Mouse (Mus musculus) MEL (cell line): ENCODE results near the gene Smap1. TPM values are rescaled to one million over a fixed set of nuclear protein-coding genes. Genes with fewer than 3 reads are reported as not detected.

Experiments used
- DNase-seq: peaks from one replicate; pipeline ENCODE4 v3.0.0; 2011; ENCODE audit warnings: low read depth, low spot score
- H3K27ac ChIP-seq: 2 replicates; pipeline ENCODE4 v1.5.1; 2012; ENCODE audit warnings: low read depth, mild to moderate bottlenecking, control low read depth, low read length, moderate library complexity; ENCODE audit not compliant: control insufficient read depth
- H3K27me3 ChIP-seq, 2 experiments: fragments of 150-350 bp in 1 of 2; sonication (generic) in 1 of 2; 2 replicates each; pipeline ENCODE4 v1.6.1; 2012; ENCODE audit warnings: low read length in 2 of 2, mild to moderate bottlenecking in 2 of 2, improper control_type of control experiment in 1 of 2, moderate library complexity in 1 of 2; ENCODE audit not compliant: insufficient read depth in 2 of 2, control insufficient read depth in 1 of 2
- H3K36me3 ChIP-seq, 2 experiments: 2 replicates each; pipeline ENCODE4 v1.6.1; 2012 to 2014; ENCODE audit warnings: low read length in 2 of 2, improper control_type of control experiment in 1 of 2, inconsistent platforms in 1 of 2, mild to moderate bottlenecking in 1 of 2; ENCODE audit not compliant: insufficient read depth in 2 of 2, control insufficient read depth in 1 of 2
- H3K4me1 ChIP-seq, 2 experiments: fragments of 150-350 bp in 1 of 2; sonication (generic) in 1 of 2; 2 replicates each; pipeline ENCODE4 v1.6.1; 2012; ENCODE audit warnings: low read length in 2 of 2, improper control_type of control experiment in 1 of 2, mild to moderate bottlenecking in 1 of 2; ENCODE audit not compliant: insufficient read depth in 2 of 2, control insufficient read depth in 1 of 2
- H3K4me3 ChIP-seq, 2 experiments: fragments of 150-350 bp in 1 of 2; sonication (generic) in 1 of 2; 2 replicates each; pipeline ENCODE4 v1.5.1; 2012; ENCODE audit warnings: low read depth in 2 of 2, low read length in 2 of 2, mild to moderate bottlenecking in 2 of 2, moderate library complexity in 2 of 2, control low read depth in 1 of 2, improper control_type of control experiment in 1 of 2; ENCODE audit not compliant: control insufficient read depth in 1 of 2, insufficient read depth in 1 of 2
- H3K79me2 ChIP-seq: 2 replicates; pipeline ENCODE4 v1.6.1; 2012; ENCODE audit warnings: mild to moderate bottlenecking, low read length, moderate library complexity; ENCODE audit not compliant: control insufficient read depth, poor library complexity, insufficient read depth
- H3K9ac ChIP-seq: 2 replicates; pipeline ENCODE4 v1.6.1; 2012; ENCODE audit warnings: low read depth, mild to moderate bottlenecking, control low read depth, low read length, moderate library complexity; ENCODE audit not compliant: control insufficient read depth, poor library complexity, severe bottlenecking
- H3K9me3 ChIP-seq: fragments of 150-350 bp; sonication (generic); replicated peaks from 2 replicates; pipeline ENCODE4 v1.6.1; 2012; ENCODE audit warnings: mild to moderate bottlenecking, low read length, improper control_type of control experiment, moderate library complexity; ENCODE audit not compliant: insufficient read depth
- CHD2 ChIP-seq: IDR thresholded peaks from 2 replicates; pipeline ENCODE4 v1.6.1; 2011; ENCODE audit warnings: low read length, improper control_type of control experiment
- CTCF ChIP-seq, 3 experiments: IDR thresholded peaks in 2 of 3; conservative IDR thresholded peaks in 1 of 3; 2 replicates each; pipeline ENCODE4 v1.5.1; 2011 to 2012; ENCODE audit warnings: low read length in 3 of 3, low read depth in 2 of 3, mild to moderate bottlenecking in 2 of 3, improper control_type of control experiment in 1 of 3, inconsistent platforms in 1 of 3, mixed read lengths in 1 of 3, moderate library complexity in 1 of 3; ENCODE audit not compliant: control insufficient read depth in 1 of 3, insufficient read depth in 1 of 3, poor library complexity in 1 of 3, severe bottlenecking in 1 of 3
- E2F4 ChIP-seq: IDR thresholded peaks from 2 replicates; pipeline ENCODE4 v1.6.1; 2011; ENCODE audit warnings: low read depth, low read length, improper control_type of control experiment, borderline replicate concordance
- ETS1 ChIP-seq: IDR thresholded peaks from 2 replicates; pipeline ENCODE4 v1.6.1; 2012; ENCODE audit warnings: low read depth, mild to moderate bottlenecking, inconsistent platforms, low read length, improper control_type of control experiment, moderate library complexity
- GABPA ChIP-seq: IDR thresholded peaks from 2 replicates; pipeline ENCODE4 v1.6.1; 2012; ENCODE audit warnings: low read depth, mild to moderate bottlenecking, inconsistent platforms, low read length, improper control_type of control experiment, moderate library complexity
- GATA1 ChIP-seq: IDR thresholded peaks from 2 replicates; pipeline ENCODE4 v1.6.1; 2011; ENCODE audit warnings: low read depth, low read length, improper control_type of control experiment
- HCFC1 ChIP-seq: IDR thresholded peaks from 2 replicates; pipeline ENCODE4 v1.6.1; 2012; ENCODE audit warnings: low read depth, mild to moderate bottlenecking, inconsistent platforms, low read length, improper control_type of control experiment, moderate library complexity
- KAT2A ChIP-seq: conservative IDR thresholded peaks from 2 replicates; pipeline ENCODE4 v1.6.1; 2012; ENCODE audit warnings: low read depth, low read length, improper control_type of control experiment, inconsistent platforms
- MAX ChIP-seq: IDR thresholded peaks from 2 replicates; pipeline ENCODE4 v1.6.1; 2011; ENCODE audit warnings: low read length, improper control_type of control experiment
- MAZ ChIP-seq: IDR thresholded peaks from 2 replicates; pipeline ENCODE4 v1.6.1; 2012; ENCODE audit warnings: low read depth, mild to moderate bottlenecking, inconsistent platforms, low read length, improper control_type of control experiment
- MEF2A ChIP-seq: IDR thresholded peaks from 2 replicates; pipeline ENCODE4 v1.6.1; 2014; ENCODE audit warnings: low read depth, mild to moderate bottlenecking, inconsistent platforms, low read length, improper control_type of control experiment; ENCODE audit not compliant: poor library complexity, insufficient replicate concordance, severe bottlenecking; ENCODE audit errors: extremely low read depth
- MXI1 ChIP-seq: IDR thresholded peaks from 2 replicates; pipeline ENCODE4 v1.6.1; 2011; ENCODE audit warnings: mild to moderate bottlenecking, low read depth, low read length, improper control_type of control experiment
- NELFE ChIP-seq: IDR thresholded peaks from 2 replicates; pipeline ENCODE4 v1.6.1; 2011; ENCODE audit warnings: low read depth, low read length, improper control_type of control experiment
- NRF1 ChIP-seq: IDR thresholded peaks from 2 replicates; pipeline ENCODE4 v1.6.1; 2014; ENCODE audit warnings: low read depth, mild to moderate bottlenecking, inconsistent platforms, low read length, improper control_type of control experiment, moderate library complexity; ENCODE audit not compliant: poor library complexity, insufficient read depth, severe bottlenecking
- POLR2AphosphoS5 ChIP-seq: IDR thresholded peaks from 2 replicates; pipeline ENCODE4 v1.6.1; 2012; ENCODE audit warnings: low read depth, borderline replicate concordance, mild to moderate bottlenecking, inconsistent platforms, low read length, moderate library complexity, mixed read lengths
- RAD21 ChIP-seq: IDR thresholded peaks from 2 replicates; pipeline ENCODE4 v1.6.1; 2011; ENCODE audit warnings: mild to moderate bottlenecking, low read depth, low read length, improper control_type of control experiment
- SMC3 ChIP-seq: IDR thresholded peaks from 2 replicates; pipeline ENCODE4 v1.6.1; 2011; ENCODE audit warnings: low read depth, low read length, improper control_type of control experiment
- TAL1 ChIP-seq: IDR thresholded peaks from 2 replicates; pipeline ENCODE4 v1.6.1; 2012; ENCODE audit warnings: mild to moderate bottlenecking, inconsistent platforms, low read length, moderate library complexity, mixed read lengths
- TBP ChIP-seq: IDR thresholded peaks from 2 replicates; pipeline ENCODE4 v1.8.0; 2011; ENCODE audit warnings: low read depth, low read length, improper control_type of control experiment
- USF1 ChIP-seq: IDR thresholded peaks from 2 replicates; pipeline ENCODE4 v1.6.1; 2014; ENCODE audit warnings: low read depth, mild to moderate bottlenecking, inconsistent platforms, low read length, improper control_type of control experiment, moderate library complexity
- USF2 ChIP-seq, 2 experiments: IDR thresholded peaks; 2 replicates each; pipeline ENCODE4 v1.6.1; 2011 to 2012; ENCODE audit warnings: improper control_type of control experiment in 2 of 2, low read length in 2 of 2, borderline replicate concordance in 1 of 2, inconsistent platforms in 1 of 2, low read depth in 1 of 2, mild to moderate bottlenecking in 1 of 2; ENCODE audit not compliant: insufficient read depth in 1 of 2
- ZC3H11A ChIP-seq: IDR thresholded peaks from 2 replicates; pipeline ENCODE4 v1.6.1; 2012; ENCODE audit warnings: low read depth, mild to moderate bottlenecking, inconsistent platforms, low read length, improper control_type of control experiment
- ZKSCAN1 ChIP-seq: IDR thresholded peaks from 2 replicates; pipeline ENCODE4 v1.6.1; 2012; ENCODE audit warnings: low read depth, mild to moderate bottlenecking, inconsistent platforms, low read length, improper control_type of control experiment, moderate library complexity
- ZNF384 ChIP-seq: IDR thresholded peaks from 2 replicates; pipeline ENCODE4 v1.6.1; 2012; ENCODE audit warnings: low read depth, mild to moderate bottlenecking, inconsistent platforms, low read length, improper control_type of control experiment
- polyA plus RNA-seq, 2 experiments: library from polyadenylated mRNA; stranded (reverse) in 1 of 2; unstranded in 1 of 2; fragments of >175 nt in 1 of 2; fragments of >200 nt in 1 of 2; gene quantifications; 2 replicates each; pipeline versions ENCODE4 v1.2.1 to v1.2.4; 2012; ENCODE audit warnings: low replicate concordance in 2 of 2, low read depth in 1 of 2; ENCODE audit not compliant: insufficient read length in 2 of 2, insufficient read depth in 1 of 2, missing spikeins in 1 of 2
- total RNA-seq: library from RNA; depleted of rRNA; stranded (reverse); fragments of 300-350 nt; gene quantifications from 2 replicates; pipeline ENCODE4 v1.2.3, GENCODE M21; 2012

The Smap1 gene
- total and polyA plus RNA-seq, 3 experiments, result 27.2 to 128 (median 86.4) TPM

DNA sequence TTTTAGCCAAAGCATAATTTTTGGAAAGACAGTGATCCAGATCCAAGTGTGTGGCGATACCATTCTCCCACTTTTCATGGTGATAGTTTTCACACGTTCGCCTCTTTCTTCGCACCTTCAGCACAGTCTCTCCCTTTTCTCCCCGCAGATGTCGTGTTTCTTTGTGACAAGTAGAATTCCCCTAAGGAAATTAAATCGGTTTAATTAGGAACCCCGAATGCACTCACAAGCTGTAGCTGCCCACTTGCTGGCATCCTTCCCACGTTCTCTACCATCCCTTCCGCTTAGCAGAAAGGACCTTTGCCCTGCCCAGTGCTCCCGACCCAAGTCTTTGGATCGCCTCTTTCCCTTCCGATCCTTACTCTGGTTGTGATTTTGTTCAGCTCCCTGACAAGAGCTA is 31.8 kb upstream of the Smap1 start:
- Histone ChIP-seq H3K9me3 (no peaks in the 10 kb centered on the region), H3K79me2 (no peaks in the 10 kb centered on the region), H3K4me1 (no peaks in the 10 kb centered on the region), H3K27me3 (no peaks in the 10 kb centered on the region), H3K27ac (no peak overlapping the region), H3K9ac (no peak overlapping the region), H3K36me3 (no peaks in the 10 kb centered on the region), H3K4me3 (no peak overlapping the region)
- no peak for TF ChIP-seq ZNF384
- no peak for TF ChIP-seq USF2 (IDR thresholded peaks at IDR 0.05; ENCODE audit: borderline replicate concordance in 1 of 2, insufficient read depth in 1 of 2, low read depth in 1 of 2, low read length in 2 of 2)
- no peak for TF ChIP-seq GATA1
- TF ChIP-seq NELFE, result no peak
- no peak for TF ChIP-seq ETS1
- TF ChIP-seq POLR2AphosphoS5, result no peak
- no peak for TF ChIP-seq ZKSCAN1
- TF ChIP-seq TAL1, result no peak
- no peak for TF ChIP-seq MAZ
- TF ChIP-seq GABPA, result no peak
- no peak for TF ChIP-seq MAX
- no peak for TF ChIP-seq E2F4
- DNase-seq, result no peak

DNA sequence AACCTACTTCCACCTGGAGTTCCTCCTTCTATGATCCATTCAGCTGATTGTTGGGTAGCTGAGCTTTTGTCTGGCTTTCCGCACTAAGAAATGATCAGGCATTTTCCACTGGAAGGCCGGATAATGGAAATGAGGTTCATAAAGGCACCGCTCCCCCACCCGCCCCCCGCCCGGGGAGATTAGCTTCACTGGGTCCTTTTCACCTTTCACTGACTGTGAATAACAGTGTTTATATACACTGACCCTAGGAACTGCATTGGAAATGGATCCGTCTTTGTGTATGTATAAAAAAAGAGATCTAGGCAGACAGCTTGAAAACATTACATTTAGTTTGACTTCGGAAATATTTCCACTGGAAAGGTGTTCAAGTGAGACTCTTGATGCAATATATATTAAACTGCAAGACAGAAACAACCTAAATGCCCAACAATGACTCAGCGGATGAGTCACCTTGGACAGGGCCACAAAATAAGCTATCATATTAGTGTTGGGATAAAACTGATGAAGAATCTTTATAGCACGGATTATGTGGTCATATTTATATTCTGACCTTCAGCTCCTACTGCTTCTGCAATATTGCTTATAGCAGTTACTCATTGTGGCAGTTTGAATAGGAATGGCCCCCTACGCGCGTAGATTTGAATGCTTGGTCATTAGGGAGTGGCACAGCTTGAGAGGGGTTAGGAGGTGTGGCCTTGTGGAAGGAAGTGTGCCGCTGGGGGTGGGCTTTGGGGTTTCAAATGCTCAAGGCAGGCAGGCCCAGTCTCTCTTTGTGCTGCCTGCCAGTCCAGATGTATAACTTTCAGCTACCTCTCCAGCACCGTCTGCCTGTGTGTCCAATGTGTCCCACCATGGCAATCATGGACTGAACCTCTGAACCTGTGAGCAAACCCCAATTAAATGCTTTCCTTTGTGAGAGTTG is 26.9 kb upstream of the Smap1 start:
- TF ChIP-seq ZC3H11A, result no peak
- TF ChIP-seq TAL1, result no peak
- no peak for TF ChIP-seq HCFC1
- TF ChIP-seq CTCF (IDR thresholded peaks at IDR 0.05 in 2 of 3, conservative IDR thresholded peaks at IDR 0.05 in 1 of 3; ENCODE audit: control insufficient read depth in 1 of 3, insufficient read depth in 1 of 3, low read depth in 2 of 3, low read length in 3 of 3, poor library complexity in 1 of 3, severe bottlenecking in 1 of 3), result no peak
- TF ChIP-seq USF2 (IDR thresholded peaks at IDR 0.05; ENCODE audit: borderline replicate concordance in 1 of 2, insufficient read depth in 1 of 2, low read depth in 1 of 2, low read length in 2 of 2), result no peak
- TF ChIP-seq MEF2A, result no peak
- TF ChIP-seq ZNF384, result no peak
- no peak for TF ChIP-seq NRF1
- TF ChIP-seq TBP, result no peak
- TF ChIP-seq GATA1, result no peak
- no peak for TF ChIP-seq MXI1
- no peak for TF ChIP-seq MAZ
- no peak for TF ChIP-seq RAD21
- no peak for TF ChIP-seq SMC3
- TF ChIP-seq ZKSCAN1, result no peak
- TF ChIP-seq E2F4, result no peak
- TF ChIP-seq POLR2AphosphoS5, result no peak
- TF ChIP-seq KAT2A, result no peak
- no peak for TF ChIP-seq CHD2
- TF ChIP-seq USF1, result no peak
- H3K4me1 ChIP-seq, result no peaks in the 10 kb centered on the region

More for the DNA sequence above, 26.9 kb upstream of the Smap1 start:
- H3K27ac ChIP-seq, result no peak overlapping the region
- H3K27me3 ChIP-seq, result no peaks in the 10 kb centered on the region
- H3K79me2 ChIP-seq, result no peaks in the 10 kb centered on the region
- no peak overlapping the region for H3K9ac ChIP-seq
- DNase-seq, result peak; percentile 10
- no peaks in the 10 kb centered on the region for H3K9me3 ChIP-seq
- H3K4me3 ChIP-seq, result no peak overlapping the region
- no peaks in the 10 kb centered on the region for H3K36me3 ChIP-seq
